Mouse (Mus musculus): ENCODE measurements around the gene Clic1. TPM values are rescaled to one million over a fixed set of nuclear protein-coding genes. Genes with fewer than 3 reads are reported as not detected.

Gene Clic1
- polyA plus RNA-seq, 1 experiment from 2014 or later = 24.7 TPM

DNA sequence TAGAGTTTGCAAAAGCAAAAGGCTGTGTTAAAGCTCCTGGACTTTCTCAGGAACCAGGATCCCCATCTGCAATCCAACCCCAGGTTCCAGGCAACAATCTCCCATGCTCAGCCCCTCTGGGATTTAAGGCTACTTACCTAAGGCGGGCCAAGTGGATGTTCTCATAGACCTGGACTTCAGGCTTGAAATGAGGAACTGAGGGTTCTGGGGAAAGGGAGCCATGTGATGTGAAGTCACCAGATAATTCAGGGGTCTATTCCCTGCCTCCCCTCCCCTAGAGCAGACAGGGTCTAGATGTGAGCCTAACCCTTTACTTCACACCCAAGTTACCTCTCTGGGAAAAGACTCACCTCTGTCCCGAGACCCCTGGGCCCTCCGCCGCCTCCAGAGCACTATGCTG, 30.9 kb downstream of the Clic1 start:
- Histone ChIP-seq H3K36me3 (replicated peaks; ENCODE audit: control insufficient read depth, insufficient read depth) (no peaks in the 10 kb centered on the region), H3K9ac (peak overlapping the region; percentile 11; the same call in 1 of the 2 replicates), H3K9me3 (ENCODE audit: control insufficient read depth, low read length) (no peaks in the 10 kb centered on the region), H3K4me2 (replicated peaks) (no peak overlapping the region), H3K4me1 (replicated peaks; ENCODE audit: control insufficient read depth, insufficient read depth, low read length) (0 out of 2 replicates have a peak, but pooled peaks cover 5% of the 10 kb centered on the region), H3K4me3 (replicated peaks; ENCODE audit: low read length) (no peak overlapping the region), H3K27ac (no peak overlapping the region), H3K27me3 (ENCODE audit: control insufficient read depth, insufficient read depth, low read length) (no peaks in the 10 kb centered on the region)
- ATAC-seq (ENCODE audit: low FRiP score) = no peak
- 66% methylated on average over 4 of the region's 4 CpGs for whole genome bisulfite sequencing
- DNase-seq (ENCODE audit: low spot score) = no peak

DNA sequence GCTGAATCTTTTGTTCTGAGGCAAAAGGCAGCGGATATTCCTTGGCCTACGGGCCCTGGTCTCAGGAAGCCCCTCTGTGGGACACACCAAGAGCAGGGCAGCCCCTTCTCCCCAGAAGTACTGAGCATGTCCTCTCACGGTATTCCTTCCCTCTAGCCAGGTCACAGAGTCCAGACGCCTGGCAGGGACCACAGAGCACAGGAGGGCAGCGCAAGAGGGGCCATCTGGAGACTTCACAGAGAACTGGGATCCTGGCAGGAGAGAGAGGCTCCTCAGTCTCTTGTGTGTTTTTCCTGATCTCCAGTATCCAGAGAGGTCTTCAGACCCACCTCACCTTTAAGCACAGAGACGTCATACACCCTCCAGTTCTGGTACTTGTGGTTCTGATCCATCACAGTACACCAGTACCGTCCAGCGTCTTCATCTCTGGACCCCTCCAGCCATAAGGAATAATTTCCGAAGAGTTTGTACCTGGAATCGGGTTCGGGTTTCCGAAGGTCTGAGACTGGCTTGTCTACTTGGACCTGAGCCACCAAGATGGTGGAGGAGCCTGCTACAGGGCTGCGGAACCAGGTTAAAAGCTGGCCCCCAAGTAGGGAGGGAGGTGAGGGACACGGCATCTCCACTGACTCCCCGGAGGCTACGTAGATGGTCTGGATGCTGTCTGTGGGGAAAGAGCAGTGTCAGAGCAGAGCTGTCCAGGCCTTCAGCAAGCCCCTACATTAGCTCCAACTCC, 33.2 kb downstream of the Clic1 start:
- no peak overlapping the region for H3K9ac ChIP-seq
- H3K9me3 ChIP-seq (ENCODE audit: control insufficient read depth, low read length) = no peaks in the 10 kb centered on the region
- H3K4me2 ChIP-seq (replicated peaks) = no peak overlapping the region
- no peak overlapping the region for H3K27ac ChIP-seq
- ATAC-seq (ENCODE audit: low FRiP score) (no peak), DNase-seq (ENCODE audit: low spot score) (no peak)
- 86% methylated on average over 16 of the region's 16 CpGs for WGBS
- no peaks in the 10 kb centered on the region for H3K4me1 ChIP-seq (replicated peaks; ENCODE audit: control insufficient read depth, insufficient read depth, low read length)
- H3K27me3 ChIP-seq (ENCODE audit: control insufficient read depth, insufficient read depth, low read length) = no peaks in the 10 kb centered on the region
- no peaks in the 10 kb centered on the region for H3K36me3 ChIP-seq (replicated peaks; ENCODE audit: control insufficient read depth, insufficient read depth)
- no peak overlapping the region for H3K4me3 ChIP-seq (replicated peaks; ENCODE audit: low read length)

DNA sequence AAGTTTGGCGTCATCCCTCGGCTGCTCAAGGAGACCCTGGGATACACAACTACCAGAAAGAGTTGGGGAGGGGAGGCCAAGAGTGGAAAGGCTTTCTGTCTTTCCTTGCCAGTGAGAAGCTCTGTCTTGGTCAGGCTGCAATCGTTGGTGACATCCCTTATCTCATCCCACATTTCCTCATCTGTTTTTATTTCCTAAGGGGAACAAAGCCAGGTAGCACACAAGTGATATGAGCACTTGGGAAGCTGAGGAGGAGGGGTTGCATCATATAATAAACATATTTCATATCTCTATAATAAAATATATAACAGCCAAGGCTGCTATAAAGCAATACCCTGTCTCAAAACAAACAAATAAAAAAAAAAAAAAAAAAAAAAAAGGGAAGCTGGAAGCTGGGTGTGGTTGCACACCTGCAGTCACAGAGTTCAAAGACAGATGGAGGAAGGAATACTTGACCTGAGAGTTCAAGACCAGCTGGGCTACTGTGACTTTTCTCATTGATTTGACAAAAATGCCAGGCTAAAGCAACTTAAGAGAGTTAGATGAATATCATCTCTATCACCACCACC, 34.2 kb downstream of the Clic1 start:
- Histone ChIP-seq H3K4me3 (replicated peaks; ENCODE audit: low read length) (no peak overlapping the region), H3K4me2 (replicated peaks) (no peak overlapping the region), H3K9me3 (ENCODE audit: control insufficient read depth, low read length) (no peaks in the 10 kb centered on the region), H3K27me3 (ENCODE audit: control insufficient read depth, insufficient read depth, low read length) (no peaks in the 10 kb centered on the region), H3K9ac (no peak overlapping the region), H3K27ac (no peak overlapping the region), H3K36me3 (replicated peaks; ENCODE audit: control insufficient read depth, insufficient read depth) (no peaks in the 10 kb centered on the region), H3K4me1 (replicated peaks; ENCODE audit: control insufficient read depth, insufficient read depth, low read length) (no peaks in the 10 kb centered on the region)
- DNase-seq (ENCODE audit: low spot score) (no peak), ATAC-seq (ENCODE audit: low FRiP score) (no peak)
- 77% methylated on average over 3 of the region's 3 CpGs for WGBS

DNA sequence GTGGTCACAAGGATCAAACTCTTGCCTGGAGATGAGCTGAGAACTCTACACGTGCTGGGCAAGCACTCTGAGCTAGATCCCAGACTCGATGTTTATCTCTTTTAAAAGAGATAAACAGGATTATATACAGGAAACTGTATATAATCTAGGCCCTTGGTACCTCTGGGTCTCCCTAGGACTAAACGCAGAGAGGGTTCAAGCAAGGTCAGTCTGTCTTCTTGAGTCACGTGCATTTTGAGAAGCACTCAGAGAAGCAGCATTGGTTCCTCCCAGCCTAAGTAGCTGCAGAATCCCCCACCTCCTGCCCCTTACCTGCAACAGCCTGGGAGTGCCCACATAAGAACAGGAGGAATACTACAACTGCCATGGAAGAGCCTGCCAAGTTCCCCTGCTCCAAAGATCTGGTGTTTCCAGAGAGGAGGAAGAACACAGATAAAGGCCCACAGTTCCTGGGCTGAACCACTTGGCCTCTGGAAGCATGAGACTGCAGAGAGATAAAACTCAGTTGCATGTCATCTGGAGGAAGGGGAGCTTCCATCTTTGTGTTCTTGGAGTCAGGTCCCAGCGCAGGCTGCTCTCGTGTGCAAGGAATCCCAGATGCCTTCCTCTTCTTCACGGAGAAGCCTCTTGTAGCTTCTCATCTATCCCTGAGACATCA, 35.6 kb downstream of the Clic1 start, which contains the start of gene Ly6g6f:
Ly6g6f (minus strand) TSS at position 403 of the 658 bp plus-strand sequence.
- Histone ChIP-seq H3K4me2 (replicated peaks) (no peak within 1 kb of the TSS), H3K4me1 (replicated peaks; ENCODE audit: control insufficient read depth, insufficient read depth, low read length) (peaks cover 7% of the 10 kb centered on the region), H3K9ac (no peak within 1 kb of the TSS), H3K36me3 (replicated peaks; ENCODE audit: control insufficient read depth, insufficient read depth) (no peaks in the 10 kb centered on the region), H3K9me3 (ENCODE audit: control insufficient read depth, low read length) (no peaks in the 10 kb centered on the region), H3K4me3 (replicated peaks; ENCODE audit: low read length) (no peak within 1 kb of the TSS), H3K27ac (no peak within 1 kb of the TSS), H3K27me3 (ENCODE audit: control insufficient read depth, insufficient read depth, low read length) (no peaks in the 10 kb centered on the region)
- no peak for ATAC-seq (ENCODE audit: low FRiP score)
- 85% methylated on average over 7 of the region's 7 CpGs for WGBS
- DNase-seq (ENCODE audit: low spot score) = no peak

DNA sequence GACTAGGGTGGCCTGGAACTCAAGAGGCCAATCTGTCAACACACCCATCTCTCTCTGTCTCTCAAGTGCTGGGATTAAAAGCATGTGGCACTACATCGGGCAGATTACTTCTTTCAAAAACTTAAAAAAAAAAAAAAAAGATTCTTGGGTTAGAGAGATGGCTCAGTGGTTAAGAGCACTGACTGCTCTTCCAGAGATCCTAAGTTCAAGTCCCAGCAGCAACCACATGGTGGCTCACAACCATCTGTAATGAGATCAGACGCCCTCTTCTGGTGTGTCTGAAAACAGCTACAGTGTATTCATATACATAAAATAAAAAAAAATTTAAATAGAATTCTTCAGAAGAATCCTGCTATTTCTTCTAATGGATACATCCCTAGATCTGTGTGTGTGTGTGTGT, 38.4 kb downstream of the Clic1 start:
- no peak overlapping the region for H3K4me3 ChIP-seq (replicated peaks; ENCODE audit: low read length)
- peaks cover 10% of the 10 kb centered on the region for H3K4me1 ChIP-seq (replicated peaks; ENCODE audit: control insufficient read depth, insufficient read depth, low read length)
- H3K36me3 ChIP-seq (replicated peaks; ENCODE audit: control insufficient read depth, insufficient read depth) = peaks cover 18% of the 10 kb centered on the region
- H3K9ac ChIP-seq = no peak overlapping the region
- 57% methylated on average over 2 of the region's 2 CpGs for WGBS
- H3K27me3 ChIP-seq (ENCODE audit: control insufficient read depth, insufficient read depth, low read length) = no peaks in the 10 kb centered on the region
- ATAC-seq (ENCODE audit: low FRiP score) (no peak), DNase-seq (ENCODE audit: low spot score) (no peak)
- H3K27ac ChIP-seq = no peak overlapping the region
- H3K4me2 ChIP-seq (replicated peaks) = no peak overlapping the region
- no peaks in the 10 kb centered on the region for H3K9me3 ChIP-seq (ENCODE audit: control insufficient read depth, low read length)

DNA sequence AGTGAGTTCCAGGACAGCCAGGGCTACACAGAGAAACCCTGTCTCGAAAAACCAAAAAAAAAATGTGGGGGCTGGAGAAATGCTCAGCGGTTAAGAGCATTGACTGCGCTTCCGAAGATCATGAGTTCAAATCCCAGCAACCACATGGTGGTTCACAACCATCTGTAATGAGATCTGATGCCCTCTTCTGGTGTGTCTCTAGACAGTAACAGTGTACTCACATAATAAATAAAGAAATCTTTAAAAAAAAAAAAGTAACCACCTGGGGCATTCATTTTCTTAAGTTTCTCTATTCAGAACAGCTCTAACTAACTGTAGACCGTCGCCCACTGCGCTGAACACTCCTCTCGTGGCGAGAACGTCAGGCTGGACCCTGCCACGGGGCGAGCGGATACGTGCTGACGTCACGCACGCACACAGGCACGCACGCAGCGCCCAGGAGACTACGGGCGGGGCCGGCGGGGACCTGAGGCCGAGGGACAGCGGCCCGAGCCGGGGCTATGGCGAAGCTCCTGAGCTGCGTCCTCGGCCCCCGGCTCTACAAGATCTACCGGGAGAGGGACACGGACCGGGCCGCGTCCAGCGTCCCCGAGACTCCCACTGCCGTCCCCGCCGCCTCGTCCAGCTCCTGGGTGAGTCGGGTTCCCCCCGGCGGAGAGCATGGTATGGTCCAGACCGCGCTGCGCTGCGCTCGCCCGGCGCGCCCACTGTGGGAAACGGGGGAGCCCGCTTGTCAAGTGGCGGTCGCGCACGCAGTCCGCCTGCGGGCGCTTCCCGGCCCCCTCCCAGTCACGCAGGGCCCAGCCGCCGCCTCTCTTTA, 39.3 kb downstream of the Clic1 start, which contains the start of gene Abhd16a:
Abhd16a (plus strand) TSS at position 439 of the 820 bp plus-strand sequence.
- peak within 1 kb of the TSS; percentile 56 for H3K4me2 ChIP-seq (replicated peaks)
- DNase-seq (ENCODE audit: low spot score) (peak; percentile 93), ATAC-seq (ENCODE audit: low FRiP score) (peak; percentile 98)
- H3K27me3 ChIP-seq (ENCODE audit: control insufficient read depth, insufficient read depth, low read length) = no peaks in the 10 kb centered on the region
- H3K27ac ChIP-seq = peak within 1 kb of the TSS; percentile 94
- H3K4me3 ChIP-seq (replicated peaks; ENCODE audit: low read length) = peak within 1 kb of the TSS; percentile 47
- WGBS = 4% methylated on average over 62 of the region's 67 CpGs
- peak within 1 kb of the TSS; percentile 78 for H3K9ac ChIP-seq
- H3K36me3 ChIP-seq (replicated peaks; ENCODE audit: control insufficient read depth, insufficient read depth) = peaks cover 27% of the 10 kb centered on the region
- H3K9me3 ChIP-seq (ENCODE audit: control insufficient read depth, low read length) = no peaks in the 10 kb centered on the region
- H3K4me1 ChIP-seq (replicated peaks; ENCODE audit: control insufficient read depth, insufficient read depth, low read length) = peaks cover 10% of the 10 kb centered on the region

DNA sequence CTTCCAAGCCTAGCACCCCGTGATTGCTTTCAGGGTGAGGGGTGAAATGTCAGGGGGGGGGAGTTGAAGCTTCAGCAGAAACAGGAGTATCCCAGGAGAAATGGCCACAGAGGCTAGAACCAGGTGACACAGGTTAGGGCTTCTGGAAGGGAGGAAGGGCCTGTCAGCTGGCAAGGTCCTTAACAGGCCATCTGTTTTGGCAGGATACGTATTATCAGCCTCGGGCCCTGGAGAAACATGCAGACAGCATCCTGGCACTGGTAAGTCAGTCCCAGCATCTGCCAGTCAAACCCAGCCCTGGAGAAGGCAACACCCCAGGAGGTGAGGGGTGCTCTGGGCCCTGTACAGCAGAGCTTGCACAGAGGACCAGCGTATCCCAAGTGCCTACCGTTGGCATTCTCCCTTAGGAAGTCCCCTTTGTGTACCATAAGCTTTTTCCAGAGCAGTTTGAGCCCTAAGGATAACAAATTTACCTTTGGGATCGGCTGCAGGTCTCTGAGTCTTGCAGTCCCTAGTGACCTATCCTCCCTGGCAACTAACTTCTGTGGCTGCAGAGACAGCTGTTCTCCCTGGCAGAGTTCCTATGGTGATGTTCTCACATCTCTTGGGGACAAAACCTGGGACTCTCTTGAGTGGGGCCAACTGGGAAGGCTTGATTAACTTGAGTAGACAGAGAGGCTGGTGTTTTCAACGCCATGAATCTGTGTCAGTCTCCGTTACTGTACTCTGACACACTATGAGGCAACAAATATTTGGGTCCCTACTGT, 40.6 kb downstream of the Clic1 start:
- DNase-seq (ENCODE audit: low spot score) (no peak), ATAC-seq (ENCODE audit: low FRiP score) (no peak)
- Histone ChIP-seq H3K9me3 (ENCODE audit: control insufficient read depth, low read length) (no peaks in the 10 kb centered on the region), H3K27ac (peak overlapping the region; percentile 38), H3K4me2 (replicated peaks) (peak overlapping the region; percentile 56), H3K9ac (peak overlapping the region; percentile 78), H3K27me3 (ENCODE audit: control insufficient read depth, insufficient read depth, low read length) (no peaks in the 10 kb centered on the region), H3K4me1 (replicated peaks; ENCODE audit: control insufficient read depth, insufficient read depth, low read length) (peaks cover 10% of the 10 kb centered on the region), H3K4me3 (replicated peaks; ENCODE audit: low read length) (peak overlapping the region; percentile 47), H3K36me3 (replicated peaks; ENCODE audit: control insufficient read depth, insufficient read depth) (peaks cover 40% of the 10 kb centered on the region)
- 59% methylated on average over 8 of the region's 8 CpGs for WGBS

DNA sequence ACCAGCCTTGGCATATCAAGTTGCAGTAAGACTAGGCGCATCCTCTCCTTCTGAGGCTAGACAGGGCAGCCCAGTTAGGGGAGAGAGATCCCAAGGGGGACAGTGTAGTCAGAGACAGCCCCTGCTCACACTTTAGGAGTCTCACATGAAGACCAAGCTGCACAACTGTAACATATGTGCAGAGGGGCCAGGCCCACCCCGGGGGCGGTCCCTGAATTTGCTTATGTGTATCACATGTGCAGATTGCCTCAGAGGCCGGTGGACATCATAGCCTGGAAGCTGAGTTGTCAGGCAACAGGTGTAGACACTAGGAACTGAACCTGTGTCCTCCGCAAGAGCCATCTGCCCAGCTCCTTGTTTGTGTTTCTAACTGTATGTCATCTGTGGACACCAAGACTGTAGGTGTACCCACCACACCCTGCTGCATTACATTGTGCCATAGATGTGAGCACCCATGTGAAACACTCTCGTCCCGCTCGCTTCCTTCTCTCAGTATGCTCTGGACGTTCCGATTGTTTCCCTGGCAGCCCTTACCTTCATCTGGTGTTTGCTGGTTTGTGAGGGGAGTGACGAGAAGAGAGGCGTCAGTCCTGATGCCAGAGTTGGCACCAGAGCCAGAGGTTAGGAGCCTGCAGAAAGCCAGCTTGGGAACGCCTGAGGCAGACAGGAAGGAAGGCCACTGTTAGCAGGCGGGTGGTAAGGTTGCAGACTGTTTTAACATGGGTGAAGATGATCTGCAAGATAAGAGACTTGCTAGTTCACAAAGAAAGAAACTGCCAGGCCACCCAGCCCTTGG, 42.8 kb downstream of the Clic1 start:
- WGBS = 89% methylated on average over 14 of the region's 14 CpGs
- no peak overlapping the region for H3K27ac ChIP-seq
- DNase-seq (ENCODE audit: low spot score) (no peak), ATAC-seq (ENCODE audit: low FRiP score) (no peak)
- H3K9ac ChIP-seq = no peak overlapping the region
- H3K4me3 ChIP-seq (replicated peaks; ENCODE audit: low read length) = no peak overlapping the region
- H3K27me3 ChIP-seq (ENCODE audit: control insufficient read depth, insufficient read depth, low read length) = no peaks in the 10 kb centered on the region
- H3K9me3 ChIP-seq (ENCODE audit: control insufficient read depth, low read length) = no peaks in the 10 kb centered on the region
- no peak overlapping the region for H3K4me2 ChIP-seq (replicated peaks)
- H3K36me3 ChIP-seq (replicated peaks; ENCODE audit: control insufficient read depth, insufficient read depth) = peaks cover 62% of the 10 kb centered on the region
- peaks cover 10% of the 10 kb centered on the region for H3K4me1 ChIP-seq (replicated peaks; ENCODE audit: control insufficient read depth, insufficient read depth, low read length)

Measured in hindbrain, embryonic 14.5 days (tissue).